Mouse (Mus musculus) stomach, postnatal 0 days (tissue): ENCODE data around the gene Adk.

Experiments
- CTCF ChIP-seq: IDR thresholded peaks from 2 replicates; pipeline ENCODE4 v1.5.1; 2016; ENCODE audit warnings: antibody characterized with exemption, low read depth, mild to moderate bottlenecking, moderate library complexity
- EP300 ChIP-seq: optimal IDR thresholded peaks from 2 replicates; pipeline ENCODE3; 2016; ENCODE audit warnings: antibody characterized with exemption

DNA sequence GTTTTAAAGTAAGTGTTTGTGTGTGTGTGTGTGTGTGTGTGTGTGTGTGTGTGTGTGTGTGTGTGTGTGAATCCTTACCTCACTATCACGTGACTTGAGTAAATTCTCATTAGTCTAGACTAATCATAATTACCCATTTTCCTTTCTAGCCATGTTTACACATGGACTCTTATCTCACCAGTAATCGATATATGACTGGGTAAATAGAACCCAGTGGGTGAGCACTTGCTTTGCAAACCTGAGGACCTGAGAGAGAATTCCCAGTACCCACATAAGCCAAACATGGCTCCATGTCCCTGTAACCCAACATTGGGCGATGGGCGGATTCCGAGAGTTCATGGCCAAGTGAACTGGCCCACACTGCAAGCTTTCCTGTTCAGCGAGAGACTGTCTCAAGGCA is 74.8 kb downstream of the Adk start:
- TF ChIP-seq CTCF: no peak
- TF ChIP-seq EP300: no peak
